Mouse (Mus musculus) spleen, adult 12 weeks (tissue): ENCODE measurements around the gene Kcnj2.

ENCODE experiments used
- DNase-seq: peaks from one replicate; pipeline ENCODE4 v3.0.0; 2022; ENCODE audit warnings: low spot score

Kcnj2 gene

GRCm38 (mm10) chr11:111091117-111091516 lies 25.2 kb downstream of the Kcnj2 start:
- DNase-seq = no peak

- no peak for DNase-seq
Measured at GRCm38 (mm10) chr11:111092967-111093366, 27.0 kb downstream of the Kcnj2 start.

- no peak for DNase-seq
Measured at GRCm38 (mm10) chr11:111096612-111097011, 30.6 kb downstream of the Kcnj2 start.

GRCm38 (mm10) chr11:111100131-111100530 lies 34.2 kb downstream of the Kcnj2 start:
- DNase-seq = no peak

- DNase-seq = no peak
Measured at GRCm38 (mm10) chr11:111100651-111101050, 34.7 kb downstream of the Kcnj2 start.

- no peak for DNase-seq
Measured at GRCm38 (mm10) chr11:111101620-111102176, 35.7 kb downstream of the Kcnj2 start.

- no peak for DNase-seq
Measured at GRCm38 (mm10) chr11:111104422-111104821, 38.5 kb downstream of the Kcnj2 start.

- no peak for DNase-seq
Measured at GRCm38 (mm10) chr11:111108130-111108529, 42.2 kb downstream of the Kcnj2 start.

- no peak for DNase-seq
Measured at GRCm38 (mm10) chr11:111121514-111121913, 55.5 kb downstream of the Kcnj2 start.

- no peak for DNase-seq
Measured at GRCm38 (mm10) chr11:111123324-111123723, 57.4 kb downstream of the Kcnj2 start.

GRCm38 (mm10) chr11:111125963-111126362 lies 60.0 kb downstream of the Kcnj2 start:
- DNase-seq = no peak
